Mouse (Mus musculus): ENCODE measurements around the gene Vrtn. TPM values are rescaled to one million over a fixed set of nuclear protein-coding genes. Genes with fewer than 3 reads are reported as not detected.
A peak's percentile ranks its signal among the peaks of the same experiment; 100 is the strongest.

Vrtn gene
- polyA plus RNA-seq, 1 experiment from 2014 or later, result 0.05 TPM

DNA sequence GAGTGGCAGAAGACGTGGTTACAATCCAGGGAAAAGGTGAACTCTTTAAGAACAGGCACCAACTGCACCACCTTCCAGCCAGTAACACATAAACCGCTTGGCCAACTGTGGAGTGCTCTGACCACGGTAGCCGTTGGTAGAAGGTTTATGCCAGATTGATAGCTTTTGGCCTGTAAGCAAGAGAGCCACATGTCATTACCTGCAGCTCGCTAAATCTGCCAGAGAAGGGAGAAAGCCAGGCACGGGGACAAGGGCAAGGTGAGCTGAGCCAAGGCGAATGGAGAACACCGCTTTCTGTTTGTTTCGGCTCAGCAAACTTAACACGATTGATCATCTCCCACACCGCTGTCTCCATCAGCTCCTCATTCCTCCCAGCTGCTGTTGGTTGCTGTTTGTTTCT is 48.2 kb downstream of the Vrtn start:
- WGBS, result 86% methylated on average over 11 of the region's 11 CpGs
- Histone ChIP-seq H3K9ac (no peak overlapping the region), H3K27me3 (no peaks in the 10 kb centered on the region), H3K27ac (replicated peaks) (no peak overlapping the region), H3K9me3 (no peaks in the 10 kb centered on the region), H3K4me2 (no peak overlapping the region), H3K4me1 (replicated peaks) (peaks cover 9% of the 10 kb centered on the region; the same call in 1 of the 2 replicates), H3K36me3 (no peaks in the 10 kb centered on the region), H3K4me3 (no peak overlapping the region)
- ATAC-seq (ENCODE audit: low FRiP score, low read depth), result no peak

DNA sequence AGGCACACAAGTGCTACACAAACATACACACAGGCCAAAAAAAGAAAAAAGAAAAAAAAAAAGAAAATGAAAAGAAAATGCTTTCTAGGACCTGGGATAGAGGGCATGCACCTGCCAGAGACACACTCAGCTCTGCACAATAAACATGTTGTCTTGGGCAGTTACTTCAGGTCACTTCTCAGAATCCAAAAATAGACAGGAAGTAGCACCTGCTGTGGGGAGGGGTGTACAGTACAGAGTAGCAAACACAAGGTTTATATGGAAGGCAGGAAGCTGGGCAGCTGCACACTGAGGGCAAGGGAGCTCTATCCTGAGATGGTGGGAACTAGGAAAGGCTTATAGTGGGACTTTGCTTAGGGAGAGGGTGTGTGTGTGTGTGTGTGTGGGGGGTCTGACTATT is 50.5 kb downstream of the Vrtn start:
- no peak overlapping the region for H3K4me2 ChIP-seq
- no peaks in the 10 kb centered on the region for H3K9me3 ChIP-seq
- no peak overlapping the region for H3K4me3 ChIP-seq
- H3K4me1 ChIP-seq (replicated peaks), result peaks cover 3% of the 10 kb centered on the region; the same call in 1 of the 2 replicates
- H3K27me3 ChIP-seq, result no peaks in the 10 kb centered on the region
- H3K9ac ChIP-seq, result no peak overlapping the region
- no peak for ATAC-seq (ENCODE audit: low FRiP score, low read depth)
- H3K27ac ChIP-seq (replicated peaks), result no peak overlapping the region
- no peaks in the 10 kb centered on the region for H3K36me3 ChIP-seq

DNA sequence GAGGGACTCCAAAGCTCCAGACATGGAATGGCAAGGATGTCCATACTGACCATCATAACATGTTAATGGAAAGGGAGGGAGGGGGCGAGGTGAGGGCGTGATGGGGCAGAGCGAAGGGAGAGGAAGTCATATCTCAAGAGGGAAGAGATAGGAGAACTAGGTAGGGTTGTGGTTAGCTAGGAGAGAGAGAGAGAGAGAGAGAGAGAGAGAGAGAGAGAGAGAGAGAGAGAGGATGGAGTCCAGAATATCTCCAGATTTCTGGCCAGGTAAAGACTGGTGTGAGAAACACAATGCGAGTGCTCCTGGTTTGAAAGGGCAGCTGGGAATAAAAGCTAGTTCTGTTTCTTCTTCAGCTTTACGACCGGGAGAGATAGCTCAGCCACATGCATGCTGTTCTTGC is 51.3 kb downstream of the Vrtn start:
- Histone ChIP-seq H3K4me3 (no peak overlapping the region), H3K27ac (replicated peaks) (no peak overlapping the region), H3K9me3 (no peaks in the 10 kb centered on the region), H3K27me3 (no peaks in the 10 kb centered on the region), H3K4me1 (replicated peaks) (0 out of 2 replicates have a peak, but pooled peaks cover under 1% of the 10 kb centered on the region), H3K4me2 (no peak overlapping the region), H3K9ac (no peak overlapping the region), H3K36me3 (no peaks in the 10 kb centered on the region)
- ATAC-seq (ENCODE audit: low FRiP score, low read depth), result no peak
- WGBS, result 90% methylated on average over 6 of the region's 6 CpGs

DNA sequence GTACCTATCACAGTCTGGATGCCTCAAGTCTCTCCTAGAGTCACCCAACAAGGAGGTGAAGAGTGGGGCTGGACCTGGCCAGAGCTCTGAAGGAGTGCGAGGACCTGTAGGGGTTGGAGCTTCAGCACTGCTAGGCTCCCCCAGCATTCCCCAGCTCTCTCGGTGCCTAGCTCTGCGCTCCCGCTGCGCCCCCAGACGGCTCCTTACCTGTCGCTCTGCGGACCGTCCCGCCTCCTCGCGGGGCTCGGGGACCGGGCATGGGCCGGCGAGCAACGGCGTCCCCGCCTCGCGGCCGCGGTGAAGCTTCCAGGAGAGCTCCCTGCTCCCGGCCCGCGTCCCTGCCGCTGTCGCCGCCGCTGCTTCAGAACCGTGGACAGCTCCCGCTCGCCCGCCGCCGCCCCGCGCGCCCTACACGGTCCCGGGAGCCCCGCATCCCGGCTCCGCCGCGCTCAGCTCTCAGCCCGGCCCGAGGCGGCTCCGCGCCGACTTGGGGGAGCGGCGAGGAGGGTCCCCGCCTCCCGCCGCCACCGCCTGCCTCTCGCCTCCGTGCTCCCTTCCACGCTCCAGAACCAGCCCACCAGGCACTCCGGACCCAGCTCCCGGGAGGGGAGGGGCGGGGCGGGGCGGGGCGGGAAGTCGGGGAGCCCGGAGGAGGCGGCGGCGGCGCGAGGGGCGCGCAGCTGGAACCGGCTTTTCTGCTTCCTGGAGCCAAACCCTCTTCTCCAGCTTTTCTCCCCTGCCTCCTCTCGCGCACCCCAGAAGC is 57.7 kb downstream of the Vrtn start, which contains the start of gene Syndig1l:
TSS of gene Syndig1l (minus strand) at position 513 of the 763 bp plus-strand sequence.
- peaks cover 9% of the 10 kb centered on the region; the same call in 1 of the 2 replicates for H3K27me3 ChIP-seq
- H3K9me3 ChIP-seq, result no peaks in the 10 kb centered on the region

More for the DNA sequence above, 57.7 kb downstream of the Vrtn start, which contains the start of gene Syndig1l:
- Histone ChIP-seq H3K27ac (replicated peaks) (peak within 1 kb of the TSS; percentile 30), H3K4me1 (replicated peaks) (peaks cover 27% of the 10 kb centered on the region), H3K4me3 (peak within 1 kb of the TSS; percentile 63), H3K4me2 (peak within 1 kb of the TSS; percentile 84), H3K36me3 (no peaks in the 10 kb centered on the region), H3K9ac (peak within 1 kb of the TSS; percentile 73)
- ATAC-seq (ENCODE audit: low FRiP score, low read depth), result peak; percentile 79
- WGBS, result 1% methylated on average over 63 of the region's 79 CpGs

Other genes starting within 250 kb of the Vrtn start
- 12.0 and 12.7 TPM in 2 replicates for gene Entpd5, start 232.0 kb upstream of the Vrtn start, polyA plus RNA-seq (2015; fragmentation: Nextera tagmentation; extraction: Ambion mirVana)
- 5.0 and 5.1 TPM in 2 replicates for gene Bbof1, start 231.9 kb upstream of the Vrtn start, polyA plus RNA-seq (2015; fragmentation: Nextera tagmentation; extraction: Ambion mirVana)
- 20.9 and 21.0 TPM in 2 replicates for gene Rnf113a2, start 223.8 kb upstream of the Vrtn start, polyA plus RNA-seq (2015; fragmentation: Nextera tagmentation; extraction: Ambion mirVana)
- gene Aldh6a1, start 190.0 kb upstream of the Vrtn start, polyA plus RNA-seq (2015; fragmentation: Nextera tagmentation; extraction: Ambion mirVana), result 31.0 and 31.2 TPM in 2 replicates
- 31.2 and 32.6 TPM in 2 replicates for gene Lin52, start 189.6 kb upstream of the Vrtn start, polyA plus RNA-seq (2015; fragmentation: Nextera tagmentation; extraction: Ambion mirVana)
- 3.6 TPM in 2 replicates for gene Vsx2, start 71.3 kb upstream of the Vrtn start, polyA plus RNA-seq (2015; fragmentation: Nextera tagmentation; extraction: Ambion mirVana)
- 13.8 and 15.4 TPM in 2 replicates for gene Abcd4, start 23.6 kb upstream of the Vrtn start, polyA plus RNA-seq (2015; fragmentation: Nextera tagmentation; extraction: Ambion mirVana)
- gene Syndig1l, start 57.8 kb downstream of the Vrtn start, polyA plus RNA-seq (2015; fragmentation: Nextera tagmentation; extraction: Ambion mirVana), result 10.9 and 12.0 TPM in 2 replicates
- gene Npc2, start 132.1 kb downstream of the Vrtn start, polyA plus RNA-seq (2015; fragmentation: Nextera tagmentation; extraction: Ambion mirVana), result 59.0 and 64.0 TPM in 2 replicates
- 137 and 151 TPM in 2 replicates for gene Isca2, start 132.2 kb downstream of the Vrtn start, polyA plus RNA-seq (2015; fragmentation: Nextera tagmentation; extraction: Ambion mirVana)
- gene Ltbp2, start 235.5 kb downstream of the Vrtn start, polyA plus RNA-seq (2015; fragmentation: Nextera tagmentation; extraction: Ambion mirVana), result 0.26 and 0.39 TPM in 2 replicates

Data from hindbrain, embryonic 15.5 days (tissue).